Mouse (Mus musculus): Measurements from ENCODE around the gene Vps36. TPM values are rescaled to one million over a fixed set of nuclear protein-coding genes. Genes with fewer than 3 reads are reported as not detected.

The Vps36 gene
- total and polyA plus RNA-seq, 3 experiments, result 5.7 to 36.2 (median 29.9) TPM

DNA sequence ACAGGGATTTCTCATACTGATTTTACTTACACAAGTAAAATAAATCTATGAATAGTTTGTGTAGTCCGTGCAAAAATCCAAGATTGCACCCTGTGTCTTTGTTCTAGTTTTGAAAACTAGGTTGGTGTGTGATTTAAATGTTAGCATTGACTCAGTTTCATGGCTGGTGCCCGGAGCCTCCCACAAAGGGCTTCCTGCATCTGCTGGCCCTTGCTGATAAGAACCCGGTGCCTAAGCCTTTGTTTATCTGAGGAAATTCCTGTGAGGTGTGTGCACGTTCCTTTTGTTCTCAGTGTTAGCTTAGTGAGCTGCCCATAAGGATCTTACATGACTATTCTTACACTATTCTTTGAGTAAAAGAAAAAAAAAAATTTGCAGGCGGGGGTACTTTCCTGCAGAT lies 16.4 kb downstream of the Vps36 start:
- peak; percentile 23 for DNase-seq

DNA sequence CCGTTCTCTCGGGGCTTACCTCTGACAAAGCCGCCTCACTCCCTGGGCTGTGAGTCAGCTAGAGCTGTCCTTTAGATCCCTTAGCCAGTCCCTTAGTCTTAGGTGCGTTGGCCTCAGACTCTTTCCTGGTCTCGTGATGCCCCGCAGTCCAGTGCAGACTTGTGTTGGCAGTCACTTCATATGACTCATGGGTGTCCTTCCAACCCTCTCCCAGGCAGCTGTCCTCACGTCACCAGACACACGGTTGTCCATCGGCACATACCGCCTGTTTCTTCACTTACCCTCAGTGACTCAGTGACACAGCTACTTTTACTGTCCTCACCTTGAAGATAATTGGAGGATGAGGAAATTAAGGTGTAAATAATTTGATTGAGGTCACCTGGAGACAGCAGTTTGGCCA lies 22.2 kb downstream of the Vps36 start:
- DNase-seq, result peak; percentile 91

DNA sequence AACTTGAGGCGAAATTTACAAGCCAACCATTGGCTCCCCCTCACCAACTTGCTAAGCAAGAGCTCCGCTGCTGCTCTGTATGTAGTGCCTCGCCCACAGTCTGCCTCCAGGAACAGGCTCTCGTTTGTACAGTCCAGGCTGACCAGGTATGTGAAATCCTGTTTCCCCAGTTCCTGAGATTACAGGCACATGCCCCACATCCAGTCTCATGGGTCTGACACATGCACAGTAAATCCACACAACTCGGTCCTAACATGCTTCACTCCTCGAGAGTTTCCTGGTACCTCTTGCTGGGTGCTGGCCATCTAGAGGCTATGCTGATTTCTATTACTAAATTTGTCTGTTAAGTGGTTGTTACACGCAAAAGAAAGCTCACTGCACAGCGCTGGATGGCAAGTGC lies 33.8 kb downstream of the Vps36 start:
- no peak for DNase-seq

DNA sequence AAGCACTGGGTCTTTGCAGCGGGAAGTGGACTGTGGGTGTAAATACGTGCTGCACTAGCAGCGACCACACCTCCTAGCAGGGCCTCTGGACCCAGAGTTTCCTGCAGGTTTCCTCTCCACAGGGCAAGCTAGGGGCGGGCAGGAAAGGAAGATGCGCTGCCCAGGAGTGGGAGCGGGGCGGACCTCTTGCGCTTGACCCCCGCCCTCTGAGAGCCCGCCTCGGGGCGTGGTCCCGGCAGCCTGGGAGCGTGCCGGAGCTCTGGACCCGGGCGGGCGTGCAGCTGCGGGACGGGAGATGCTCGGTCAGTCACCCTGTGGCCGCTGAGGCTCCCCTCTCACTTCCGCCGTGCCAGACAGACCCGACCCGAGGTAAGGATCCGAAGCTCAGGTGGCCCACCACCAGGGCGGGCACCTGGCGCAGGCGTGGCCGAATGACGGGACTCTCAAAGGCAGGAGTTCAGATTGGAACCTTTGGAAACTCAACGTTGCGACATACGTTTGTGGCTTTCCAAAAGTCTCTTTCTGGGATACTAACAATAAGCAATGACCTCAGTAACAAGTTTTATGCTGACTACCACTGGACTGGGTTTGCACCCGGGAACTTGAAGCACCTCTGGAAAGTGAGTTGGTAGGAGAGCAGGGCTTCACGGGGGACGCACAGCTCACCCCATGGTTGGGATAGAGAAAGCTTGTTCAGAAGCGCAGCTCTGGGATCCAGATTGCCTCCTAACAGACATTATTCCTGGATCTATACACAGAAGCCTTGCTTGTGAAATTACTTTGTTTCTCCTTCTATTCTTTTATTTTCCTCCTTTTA lies 34.7 kb downstream of the Vps36 start, which contains the start of gene Thsd1:
Gene Thsd1, plus strand, starts transcription at position 253 of the 817 bp plus-strand sequence.
- peak; percentile 84 for DNase-seq

DNA sequence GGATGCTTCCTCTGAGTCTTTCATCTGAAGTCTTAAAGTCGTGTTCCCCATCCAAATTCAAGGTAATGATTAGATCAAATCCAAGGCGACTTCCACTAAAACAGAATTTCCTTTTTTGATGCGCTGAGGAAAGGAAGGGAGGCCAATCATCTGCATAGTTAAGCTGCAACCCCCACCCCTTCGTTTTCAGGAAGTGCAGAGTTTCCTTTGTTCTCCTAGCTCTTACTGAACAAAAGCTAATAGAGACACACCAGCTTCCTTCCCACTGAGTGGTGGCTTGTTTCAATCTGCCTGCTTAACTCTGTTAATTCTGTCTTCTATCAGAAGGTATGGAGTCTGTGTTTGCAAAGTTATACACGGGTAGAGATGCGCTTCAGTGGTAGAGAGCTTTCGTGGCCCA lies 36.0 kb downstream of the Vps36 start:
- peak; percentile 5 for DNase-seq

DNA sequence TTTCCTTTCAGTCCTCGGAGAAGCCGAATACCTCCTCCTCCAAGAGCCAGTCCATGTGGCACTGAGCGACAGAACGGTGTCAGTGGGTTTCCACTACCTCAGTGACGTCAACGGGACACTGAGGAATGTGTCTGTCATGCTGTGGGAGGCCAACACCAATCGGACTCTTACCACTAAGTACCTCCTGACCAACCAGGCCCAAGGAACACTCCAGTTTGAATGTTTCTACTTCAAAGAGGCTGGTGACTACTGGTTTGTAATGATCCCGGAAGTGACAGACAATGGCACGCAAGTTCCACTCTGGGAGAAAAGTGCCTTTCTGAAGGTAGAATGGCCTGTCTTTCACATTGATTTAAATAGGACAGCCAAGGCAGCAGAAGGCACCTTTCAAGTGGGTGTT lies 50.4 kb downstream of the Vps36 start:
- no peak for DNase-seq

DNA sequence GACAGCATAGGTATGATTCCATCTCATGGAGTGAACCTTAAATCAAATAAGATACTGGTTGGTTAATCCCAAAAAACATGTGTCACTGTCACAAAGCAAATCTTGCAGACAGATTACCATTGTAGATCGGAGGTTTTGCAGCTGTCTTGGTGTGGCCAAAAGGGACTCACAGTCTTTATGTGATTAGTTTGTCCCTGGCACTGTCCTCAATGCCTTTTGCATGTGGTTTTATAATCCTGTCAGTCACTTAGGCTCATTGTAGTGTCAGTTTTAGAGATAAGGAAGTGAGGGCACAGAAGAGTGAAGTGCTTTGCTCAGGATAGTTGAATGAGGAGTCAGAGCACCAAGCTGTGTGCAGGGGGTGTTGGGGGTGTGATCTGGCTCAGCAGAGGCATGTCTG lies 53.1 kb downstream of the Vps36 start:
- no peak for DNase-seq

DNA sequence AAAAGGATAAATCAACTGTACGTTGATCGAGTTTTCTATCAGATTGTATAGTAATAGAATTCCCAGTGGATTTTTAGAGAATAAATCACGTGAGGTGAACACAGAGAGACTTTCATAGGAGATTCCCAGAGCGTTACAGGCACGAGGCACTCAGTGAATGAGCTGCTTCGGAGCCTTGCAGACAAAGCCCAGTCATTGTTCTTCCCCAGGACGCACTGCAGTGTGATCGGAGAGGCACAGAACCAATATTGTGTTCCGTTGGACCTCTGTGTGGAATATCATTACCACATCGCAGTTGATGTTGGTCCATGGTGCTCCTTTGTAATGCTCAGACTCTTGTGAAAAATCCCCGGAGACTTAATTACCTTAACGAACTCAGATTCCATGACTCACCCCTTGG lies 55.3 kb downstream of the Vps36 start:
- no peak for DNase-seq

DNA sequence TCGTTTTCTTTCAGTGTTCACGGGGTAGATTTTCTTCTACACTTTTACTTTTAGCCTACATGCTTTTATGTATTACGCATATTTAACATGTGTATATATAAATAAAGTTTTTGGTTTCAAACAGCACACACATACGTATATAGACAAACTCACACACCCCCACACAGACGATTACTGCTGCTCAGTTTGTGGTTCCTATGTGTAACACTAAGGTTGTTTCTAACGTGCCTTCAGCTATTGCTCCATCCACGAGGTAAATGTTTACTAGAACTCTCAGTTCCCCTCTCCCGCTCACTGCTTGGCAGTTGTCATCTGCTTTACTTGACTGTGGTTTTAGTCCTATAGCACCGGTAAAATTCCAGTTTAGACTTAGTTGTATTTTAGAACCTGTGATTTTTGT lies 56.5 kb downstream of the Vps36 start:
- DNase-seq, result no peak

DNA sequence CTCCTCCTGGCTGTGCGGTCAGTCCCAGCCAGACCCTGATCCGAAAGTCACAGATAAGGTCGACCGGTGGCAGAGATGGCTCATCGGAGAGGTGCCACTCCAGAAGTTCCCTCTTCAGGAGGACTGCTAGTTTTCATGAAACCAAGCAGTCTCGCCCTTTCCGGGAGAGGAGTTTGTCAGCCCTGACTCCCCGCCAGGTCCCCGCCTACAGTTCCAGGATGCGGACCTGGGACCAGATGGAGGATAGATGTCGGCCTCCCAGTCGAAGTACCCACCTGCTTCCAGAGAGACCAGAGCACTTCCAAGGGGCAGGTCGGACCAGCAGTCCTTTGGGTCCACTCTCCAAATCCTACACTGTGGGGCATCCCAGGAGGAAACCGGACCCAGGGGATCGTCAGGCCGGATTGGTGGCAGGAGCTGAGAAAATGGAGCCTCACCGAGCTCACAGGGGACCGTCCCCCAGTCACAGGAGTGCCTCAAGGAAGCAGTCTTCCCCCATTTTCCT lies 66.4 kb downstream of the Vps36 start:
- DNase-seq, result no peak

DNA sequence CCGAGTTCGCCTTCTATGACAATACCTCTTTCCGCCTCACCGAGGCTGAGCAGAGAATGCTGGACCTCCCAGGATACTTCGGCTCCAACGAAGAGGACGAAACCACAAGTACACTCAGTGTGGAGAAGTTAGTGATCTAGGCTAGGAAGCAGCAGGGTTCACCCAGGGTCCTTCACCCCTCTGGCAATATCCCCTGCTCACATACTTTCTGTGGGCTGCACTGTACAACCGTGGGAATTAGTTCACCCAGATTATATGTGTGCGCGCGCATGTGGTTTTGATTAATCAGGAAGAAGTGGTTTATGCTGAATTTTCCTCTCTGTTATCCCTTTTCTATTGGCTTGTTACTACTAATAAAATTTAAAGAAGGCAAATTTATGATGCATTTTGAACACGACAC lies 66.9 kb downstream of the Vps36 start:
- no peak for DNase-seq

DNA sequence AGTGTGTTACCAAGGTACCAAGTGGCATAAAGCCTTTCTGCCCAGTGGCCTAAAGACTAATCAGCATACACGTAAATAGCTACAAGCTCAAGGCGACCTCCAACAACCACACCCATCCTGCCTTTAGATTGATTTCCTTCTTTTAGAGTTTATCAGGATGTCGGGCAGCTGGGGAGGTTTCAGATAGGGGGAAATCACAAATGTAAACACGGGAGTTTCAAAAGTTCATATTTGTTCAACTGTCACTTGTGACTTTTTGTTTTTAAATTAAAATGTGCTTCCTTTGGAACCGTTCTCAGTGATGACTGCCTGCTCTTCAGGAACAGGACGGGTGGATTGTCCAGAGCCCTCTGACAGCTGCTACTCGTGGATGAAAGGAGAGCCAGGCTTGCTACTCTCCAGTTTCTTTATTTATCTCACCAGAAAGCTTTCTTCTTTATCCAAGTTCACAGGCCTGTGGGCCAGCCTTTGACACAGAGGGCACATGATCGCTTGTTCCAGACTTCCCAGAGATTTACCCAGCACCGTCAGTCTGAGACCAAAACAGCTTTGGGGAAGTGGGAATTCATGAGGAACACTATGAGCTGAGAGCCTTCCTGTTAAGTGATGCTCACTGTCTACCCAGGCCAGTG lies 67.6 kb downstream of the Vps36 start:
- peak; percentile 14 for DNase-seq

DNA sequence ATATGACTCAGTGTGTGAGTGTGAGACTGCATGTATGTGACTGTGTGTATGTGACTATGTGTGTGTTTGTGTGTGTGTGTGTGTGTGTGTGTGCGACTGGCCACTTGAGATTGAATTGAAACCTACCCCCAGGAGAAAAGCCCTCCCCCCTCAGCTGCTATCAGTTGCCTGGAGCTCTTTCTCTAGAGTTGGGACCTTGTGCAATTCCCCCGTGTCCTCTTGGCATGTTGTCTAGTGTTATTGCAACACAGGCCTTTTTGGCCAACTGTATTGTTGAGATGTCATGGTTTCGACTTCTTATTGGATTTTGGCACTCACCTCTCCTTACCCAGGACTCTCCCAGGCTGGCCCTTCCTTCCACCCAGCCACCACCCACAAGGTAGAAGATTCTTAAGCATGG lies 69.7 kb downstream of the Vps36 start:
- DNase-seq, result peak; percentile 66

DNA sequence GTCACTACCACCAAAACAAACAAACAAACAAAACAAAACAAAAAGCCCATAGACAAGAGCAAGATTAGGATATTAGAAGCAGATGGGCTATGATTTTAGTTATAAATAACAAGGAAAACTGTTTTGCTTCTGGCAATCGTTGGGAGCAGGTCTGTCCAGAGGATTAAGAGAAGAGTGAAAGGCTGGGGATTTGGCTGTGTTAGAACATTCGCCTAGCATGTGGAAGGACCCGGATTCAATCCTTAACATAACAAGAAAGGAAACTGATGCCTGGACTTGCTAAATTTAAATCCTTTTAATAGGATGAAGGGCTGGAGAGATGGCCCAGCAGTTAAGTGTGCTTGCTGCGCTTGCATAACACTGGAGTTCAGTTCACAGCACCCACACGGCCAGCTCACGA lies 71.7 kb downstream of the Vps36 start:
- no peak for DNase-seq

DNA sequence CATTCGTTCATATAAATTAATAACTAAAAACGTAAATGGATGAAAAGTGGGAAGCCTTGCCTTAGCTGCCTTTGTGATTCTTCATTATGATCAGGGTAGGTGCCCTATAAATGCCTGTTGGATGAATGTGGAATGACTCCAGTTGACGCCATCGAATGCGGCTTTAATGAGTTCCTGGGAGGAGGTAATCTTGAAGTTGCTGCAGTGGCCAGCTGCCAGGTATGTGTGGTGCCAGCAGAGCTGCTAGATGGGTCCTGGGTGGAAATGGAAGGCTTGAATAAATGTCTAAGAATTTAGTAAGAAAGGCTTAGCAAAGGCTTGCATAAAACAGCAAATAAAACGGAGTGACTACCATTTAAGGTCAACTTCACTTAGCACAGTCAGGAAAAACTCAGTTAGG lies 72.2 kb downstream of the Vps36 start:
- peak; percentile 25 for DNase-seq

DNA sequence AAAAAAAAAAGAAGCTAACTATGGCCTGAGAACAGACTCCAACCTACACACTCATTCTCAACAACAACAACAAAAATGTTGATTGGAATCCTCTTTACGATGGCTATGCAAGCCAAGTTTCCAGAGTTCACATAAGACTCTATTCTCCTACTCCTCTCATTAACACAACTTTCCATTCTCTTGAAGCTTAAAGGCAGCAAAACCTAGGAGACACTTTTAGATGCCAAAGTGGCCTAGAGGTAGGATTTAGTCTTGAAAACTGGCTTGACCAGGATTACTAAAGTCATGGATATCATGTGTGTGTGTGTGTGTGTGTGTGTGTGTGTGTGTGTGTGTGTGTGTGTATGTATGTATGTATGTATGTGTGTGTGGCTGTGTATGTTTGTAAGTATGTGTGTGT lies 72.6 kb downstream of the Vps36 start:
- no peak for DNase-seq

DNA sequence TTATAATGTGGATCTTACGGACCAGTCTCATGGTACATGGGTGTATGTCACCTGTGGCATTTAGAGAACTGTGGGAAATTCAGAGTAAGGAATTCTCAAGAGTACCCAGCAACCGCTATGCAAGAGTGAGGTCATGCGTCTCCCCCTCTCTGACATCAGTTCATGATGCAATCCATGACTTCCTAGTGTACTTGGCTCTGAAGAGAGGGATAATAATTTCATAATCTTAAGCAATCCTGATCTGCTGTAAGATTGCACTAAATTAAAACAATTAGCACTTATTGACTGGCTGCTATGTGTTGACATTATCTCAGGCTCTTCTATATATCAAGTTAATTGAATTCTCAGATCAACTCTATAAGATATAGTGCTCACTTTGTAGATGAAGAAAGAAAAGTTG lies 74.2 kb downstream of the Vps36 start:
- peak; percentile 17 for DNase-seq

Other genes starting within 250 kb of the Vps36 start
- gene Defb13, start 246.0 kb upstream of the Vps36 start, total RNA-seq (2021), result not detected
- gene Defb13, start 246.0 kb upstream of the Vps36 start, polyA plus RNA-seq (2012; rRNA removed), result not detected in 2 replicates
- gene Fam90a1a, start 234.1 kb upstream of the Vps36 start, total RNA-seq (2021), result not detected
- not detected in 2 replicates for gene Fam90a1a, start 234.1 kb upstream of the Vps36 start, polyA plus RNA-seq (2012; rRNA removed)
- gene Ccdc70, start 223.0 kb upstream of the Vps36 start, total RNA-seq (2021), result not detected
- gene Ccdc70, start 223.0 kb upstream of the Vps36 start, polyA plus RNA-seq (2012; rRNA removed), result not detected in 2 replicates
- 1 to 10 TPM in 1 of 2 experiments, under 1 TPM in 1; 0.81 to 1.2 TPM for gene Atp7b, start 132.5 kb upstream of the Vps36 start, total RNA-seq (2021)
- 0.08 and 0.09 TPM in 2 replicates for gene Atp7b, start 132.5 kb upstream of the Vps36 start, polyA plus RNA-seq (2012; rRNA removed)
- gene Alg11, start 132.1 kb upstream of the Vps36 start, total RNA-seq (2021), result 10 to 100 TPM; 36.3 to 36.7 TPM
- 0.95 and 1.3 TPM in 2 replicates for gene Alg11, start 132.1 kb upstream of the Vps36 start, polyA plus RNA-seq (2012; rRNA removed)
- gene Nek5, start 67.8 kb upstream of the Vps36 start, total RNA-seq (2021), result 10 to 100 TPM in 1 of 2 experiments, 1 to 10 TPM in 1; 3.1 to 11.1 TPM
- gene Nek5, start 67.8 kb upstream of the Vps36 start, polyA plus RNA-seq (2012; rRNA removed), result 0.95 and 1.7 TPM in 2 replicates
- gene Nek3, start 26.4 kb upstream of the Vps36 start, total RNA-seq (2021), result 1 to 10 TPM; 5.3 to 5.6 TPM
- gene Nek3, start 26.4 kb upstream of the Vps36 start, polyA plus RNA-seq (2012; rRNA removed), result 0.65 and 0.66 TPM in 2 replicates
- gene Ckap2, start 7.0 kb upstream of the Vps36 start, total RNA-seq (2021), result 1 to 10 TPM; 1.9 to 3.1 TPM
- 0.58 and 0.78 TPM in 2 replicates for gene Ckap2, start 7.0 kb upstream of the Vps36 start, polyA plus RNA-seq (2012; rRNA removed)
- 1 to 10 TPM; 2.2 to 3.6 TPM for gene Thsd1, start 34.5 kb downstream of the Vps36 start, total RNA-seq (2021)
- 2.2 and 2.5 TPM in 2 replicates for gene Thsd1, start 34.5 kb downstream of the Vps36 start, polyA plus RNA-seq (2012; rRNA removed)
- not detected for gene Tpte, start 90.6 kb downstream of the Vps36 start, total RNA-seq (2021)
- 0.04 TPM in 1 of 2 replicates, not detected in the other for gene Tpte, start 90.6 kb downstream of the Vps36 start, polyA plus RNA-seq (2012; rRNA removed)
- 10 to 100 TPM; 11.8 to 15.7 TPM for gene Slc25a15, start 205.8 kb downstream of the Vps36 start, total RNA-seq (2021)
- gene Slc25a15, start 205.8 kb downstream of the Vps36 start, polyA plus RNA-seq (2012; rRNA removed), result 4.1 and 6.2 TPM in 2 replicates
- 10 to 100 TPM; 35.9 to 51.0 TPM for gene Mrps31, start 218.6 kb downstream of the Vps36 start, total RNA-seq (2021)
- 2.1 and 3.3 TPM in 2 replicates for gene Mrps31, start 218.6 kb downstream of the Vps36 start, polyA plus RNA-seq (2012; rRNA removed)

Data from adrenal gland, adult 2 months (tissue).